In genomic region chr9:71447573-71447972, GRCm38 (mm10) we compare ENCODE assay signal across 8 mouse cellular contexts. TPM values are rescaled to one million over a fixed set of nuclear protein-coding genes. Genes with fewer than 3 reads are reported as not detected.
DNase-seq lines count a peak whose midpoint lies in the region; TF ChIP-seq lines count a peak whose summit lies in the region.
"Had no signal": no experiment of that assay in that cellular context is flagged by ENCODE, and none has a peak within 500 bp of the region (broad histone marks: within the 10 kb centered on the region; RNA-seq: fewer than 3 reads in every experiment).

No protein-coding gene starts in this region.

- no peak for TF ChIP-seq POLR2A in CH12.LX (IDR thresholded peaks at IDR 0.05; ENCODE audit: low read depth, low read length)

- H3K27ac ChIP-seq in CH12.LX (ENCODE audit: insufficient read depth, low read depth) = no peak overlapping the region
- H3K27ac ChIP-seq: neural tube, embryonic 13.5 days had no signal

- H3K9ac ChIP-seq in CH12.LX (ENCODE audit: insufficient read depth, low read depth) = no peak overlapping the region
- H3K9ac ChIP-seq: neural tube, embryonic 13.5 days had no signal

- no peak overlapping the region for H3K4me3 ChIP-seq in CH12.LX (replicated peaks in 1 of 3; ENCODE audit: low read depth in 2 of 3, low read length in 2 of 3, poor library complexity in 1 of 3)
- H3K4me3 ChIP-seq: neural tube, embryonic 13.5 days had no signal

- no peak for TF ChIP-seq EP300 in CH12.LX (IDR thresholded peaks at IDR 0.05; ENCODE audit: low read length)

- peak; percentile 42 to 91; a peak in 3 of 4 replicates for TF ChIP-seq CTCF in CH12.LX (conservative IDR thresholded peaks at IDR 0.05 in 1 of 2, IDR thresholded peaks at IDR 0.05 in 1 of 2; ENCODE audit: low read depth in 2 of 2, low read length in 2 of 2)

- H3K79me2 ChIP-seq in CH12.LX (replicated peaks; ENCODE audit: control insufficient read depth, extremely low read depth, insufficient read depth, poor library complexity, severe bottlenecking) = no peaks in the 10 kb centered on the region

- H3K4me1 ChIP-seq in CH12.LX (ENCODE audit: control insufficient read depth in 1 of 2, insufficient read depth in 2 of 2) = no peaks in the 10 kb centered on the region
- H3K4me1 ChIP-seq: neural tube, embryonic 13.5 days had no signal

- H3K36me3 ChIP-seq in CH12.LX (replicated peaks in 1 of 2; ENCODE audit: control insufficient read depth in 1 of 2, insufficient read depth in 1 of 2, low read length in 1 of 2) = no peaks in the 10 kb centered on the region
- H3K36me3 ChIP-seq: neural tube, embryonic 13.5 days had no signal

- no peak overlapping the region for H3K4me2 ChIP-seq in CH12.LX (ENCODE audit: insufficient read depth, low read depth, poor library complexity, severe bottlenecking)
- H3K4me2 ChIP-seq: neural tube, embryonic 13.5 days had no signal

- TF ChIP-seq RAD21 in CH12.LX (IDR thresholded peaks at IDR 0.05; ENCODE audit: low read depth, low read length) = peak; percentile 88

- DNase-seq in 3134 (ENCODE audit: extremely low read depth, insufficient read length, low spot score) (peak; percentile 14), CH12.LX (ENCODE audit: extremely low read depth) (peak; percentile 26)
- peak; percentile 15 for DNase-seq in cerebellum, postnatal 36 days
- peak; percentile 38 to 73 for DNase-seq in heart, adult 9 months (ENCODE audit: low spot score in 2 of 2)
- DNase-seq in layer of hippocampus, adult 8-10 months (ENCODE audit: low spot score in 2 of 2) = peak; percentile 21 to 73
- peak; percentile 61 for DNase-seq in lung, postnatal 25 days (ENCODE audit: low spot score)
- DNase-seq in urinary bladder, postnatal 4 days (ENCODE audit: low spot score in 2 of 2) = peak; percentile 46 to 74

- no peaks in the 10 kb centered on the region for H3K9me3 ChIP-seq in CH12.LX (replicated peaks; ENCODE audit: low read length)
- H3K9me3 ChIP-seq: neural tube, embryonic 13.5 days had no signal

- in situ Hi-C loops in CH12.LX (cut with MboI; ENCODE audit: low pct_ligation_motif_present, low pct_unique_long_range_greater_than_20kb, low sequenced_read_pairs) = loop anchor here (10.0 kb wide), 1 partner anchor 233 kb away; the partner anchor contains the start of gene Aldh1a2

- H3K27me3 ChIP-seq in CH12.LX (replicated peaks) = no peaks in the 10 kb centered on the region

- dilution Hi-C loops in CH12.LX (cut with MboI; ENCODE audit: extremely low pct_ligation_motif_present, extremely low pct_unique_long_range_greater_than_20kb, low sequenced_read_pairs) = no loop called here

TF ChIP-seq in CH12.LX, 34 proteins besides CTCF, POLR2A, EP300 and RAD21:
- TF ChIP-seq MAFK (IDR thresholded peaks at IDR 0.05; ENCODE audit: insufficient replicate concordance, low read length) (no peak), MXI1 (IDR thresholded peaks at IDR 0.05; ENCODE audit: low read depth, low read length) (no peak), SMC3 (IDR thresholded peaks at IDR 0.05; ENCODE audit: low read depth, low read length) (peak; percentile 79), IRF4 (IDR thresholded peaks at IDR 0.05; ENCODE audit: low read depth, low read length) (0 out of 2 replicates have a peak, but pooled peaks have one; percentile 10), RCOR1 (conservative IDR thresholded peaks at IDR 0.05; ENCODE audit: low read depth, low read length) (no peak), PAX5 (IDR thresholded peaks at IDR 0.05; ENCODE audit: low read length) (no peak), CHD2 (IDR thresholded peaks at IDR 0.05; ENCODE audit: low read length) (no peak), ELF1 (IDR thresholded peaks at IDR 0.05; ENCODE audit: low read depth, low read length) (no peak), ZC3H11A (IDR thresholded peaks at IDR 0.05; ENCODE audit: low read depth, low read length) (peak; percentile 12; the same call in 1 of the 2 replicates)

RNA-seq across cellular contexts. Expression of gene Polr2m, which starts 38.2 kb away (rescaled TPM):
- total RNA-seq in CH12.LX (2012; rRNA removed) (147 and 152 TPM in 2 replicates), CH12.LX (2014; rRNA removed) (234 and 255 TPM in 2 replicates)
- polyA plus RNA-seq in CH12.LX (2012; ENCODE audit: insufficient read length, low read depth) = 212 and 224 TPM in 2 replicates
- 100 to 1,000 TPM; 163 to 180 (median 168) TPM for total RNA-seq in layer of hippocampus, adult 8-10 months (2022)
